Mouse (Mus musculus): ENCODE measurements around the gene Pigm.

Gene Pigm

GRCm38 (mm10) chr1:172413491-172414230 is 37.3 kb downstream of the Pigm start:
- in situ Hi-C loops (cut with MboI, MseI): loop anchor here (5.0 kb wide), 2 partner anchors 69 to 229 kb away; partner anchors contain the start of gene Igsf9

DNA sequence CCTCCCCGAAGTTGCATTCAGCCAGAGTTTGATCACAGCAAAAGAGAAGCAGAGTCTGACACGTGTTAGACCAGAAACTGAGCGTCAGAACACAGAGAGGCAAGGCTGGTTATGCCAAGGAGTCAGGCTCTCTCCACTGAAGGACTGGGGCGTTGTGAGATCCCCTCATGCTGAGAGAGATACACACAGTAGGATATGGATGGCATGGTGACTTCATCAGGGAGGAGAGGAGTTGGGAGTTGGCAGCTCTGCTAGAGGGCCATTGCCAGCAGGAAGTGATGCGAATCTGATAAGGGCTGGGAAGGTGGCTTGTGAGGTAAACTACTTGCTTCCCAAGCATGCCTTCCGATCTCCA is 37.9 kb downstream of the Pigm start:
- in situ Hi-C loops (cut with MboI, MseI): loop anchor here (5.0 kb wide), 2 partner anchors 68 to 228 kb away; partner anchors contain the start of gene Igsf9

DNA sequence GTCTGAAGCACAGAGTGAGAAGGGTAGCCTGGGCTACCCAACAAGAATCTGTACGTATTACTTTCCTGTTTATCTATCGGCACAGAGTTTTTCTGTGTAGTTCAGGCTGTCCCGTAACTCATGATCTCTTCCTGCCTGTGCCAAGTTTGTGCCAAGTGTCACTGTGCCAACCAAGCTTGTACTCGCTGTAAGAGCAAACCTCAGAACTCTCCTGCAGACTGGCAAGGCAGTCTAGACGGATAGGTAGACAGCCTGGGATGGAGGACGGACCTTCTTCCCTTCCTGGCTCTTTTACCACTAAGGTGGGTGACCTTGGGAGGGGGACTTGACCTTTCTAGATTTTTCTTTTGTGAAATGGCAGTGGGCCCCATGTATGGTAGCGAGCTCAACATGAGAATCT is 38.7 kb downstream of the Pigm start:
- in situ Hi-C loops (cut with MboI, MseI): no loop called here

DNA sequence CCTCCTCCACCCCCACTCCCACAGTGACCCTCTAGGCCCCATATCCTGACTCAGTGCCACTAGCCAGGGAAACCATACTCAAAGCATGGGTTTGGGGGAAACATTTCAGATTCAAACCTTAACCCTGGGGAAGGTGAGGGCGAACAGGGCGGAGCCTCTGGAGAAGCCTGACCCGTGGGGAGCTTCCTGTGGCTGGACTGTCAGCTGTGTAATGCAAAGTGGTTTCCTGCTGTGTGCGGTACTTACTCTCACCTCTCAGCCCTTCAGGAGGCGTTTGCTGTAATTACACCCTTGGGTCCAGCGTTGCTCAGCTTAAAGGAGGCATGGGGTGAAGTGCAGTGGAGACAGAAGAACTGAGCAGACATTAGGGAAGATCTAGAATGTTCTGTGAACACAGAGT is 41.8 kb downstream of the Pigm start:
- in situ Hi-C loops (cut with MboI, MseI): no loop called here

- in situ Hi-C loops (cut with MboI, MseI): no loop called here
Measured at GRCm38 (mm10) chr1:172418642-172419041, 42.3 kb downstream of the Pigm start.

DNA sequence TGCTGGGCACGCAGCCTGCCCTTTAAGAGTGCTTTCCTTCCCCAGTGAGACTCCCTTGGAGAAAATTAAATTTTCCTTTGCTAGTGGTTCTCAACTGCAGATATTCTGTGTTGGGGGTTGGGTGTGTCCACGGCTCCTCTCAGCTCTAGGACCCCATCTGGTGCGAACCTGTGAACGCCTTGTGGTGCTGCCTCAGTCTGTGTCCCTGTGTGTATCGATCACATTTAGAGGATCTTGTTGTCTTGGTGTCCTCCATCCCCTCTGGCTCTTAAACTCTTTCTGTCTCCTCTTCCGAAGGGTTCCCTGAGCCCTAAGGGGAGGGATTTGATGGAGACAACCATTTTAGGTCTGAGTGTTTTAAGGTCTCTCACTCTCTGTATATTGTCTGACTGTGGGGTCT is 43.8 kb downstream of the Pigm start:
- in situ Hi-C loops (cut with MboI, MseI): no loop called here

DNA sequence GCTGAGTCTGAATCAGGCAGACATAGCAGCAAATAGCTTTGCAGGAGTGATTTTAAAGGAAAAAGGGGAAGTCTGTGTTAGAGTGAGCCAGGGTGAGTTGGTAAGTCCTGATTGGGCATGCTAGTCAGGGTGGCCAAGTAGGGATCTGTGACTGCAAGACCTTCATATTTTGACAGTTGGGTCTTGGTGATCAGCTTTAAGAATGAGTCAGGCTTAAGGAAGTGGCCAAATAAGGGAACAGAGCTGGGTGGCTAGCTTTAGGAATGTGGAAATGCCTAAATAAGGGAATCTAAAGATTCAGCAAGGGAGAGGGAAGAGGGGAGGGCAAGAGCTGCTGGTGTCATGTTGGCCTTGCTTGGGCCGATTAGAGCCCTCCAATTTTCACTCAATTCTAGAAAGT is 47.0 kb downstream of the Pigm start:
- in situ Hi-C loops (cut with MboI, MseI): no loop called here

DNA sequence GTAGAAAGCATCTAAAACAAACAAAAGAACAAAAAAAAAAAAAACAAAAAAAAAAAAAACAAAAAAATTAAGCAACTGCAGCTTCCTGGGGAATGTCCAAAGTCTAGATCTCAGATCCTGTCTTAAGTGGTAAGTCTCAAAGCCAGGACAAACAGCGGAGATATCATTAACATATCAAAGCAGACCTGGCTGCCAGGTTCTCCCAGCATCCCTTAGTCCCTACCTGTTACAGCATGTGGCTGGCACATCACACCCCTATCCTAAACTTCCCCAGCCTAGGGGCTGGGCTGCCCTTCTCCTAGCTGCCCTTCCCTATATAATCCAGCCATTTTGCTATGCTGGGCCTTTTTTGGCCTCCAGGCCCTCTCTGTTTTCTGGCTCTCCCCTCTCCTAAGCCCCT is 50.1 kb downstream of the Pigm start:
- in situ Hi-C loops (cut with MboI, MseI): no loop called here

DNA sequence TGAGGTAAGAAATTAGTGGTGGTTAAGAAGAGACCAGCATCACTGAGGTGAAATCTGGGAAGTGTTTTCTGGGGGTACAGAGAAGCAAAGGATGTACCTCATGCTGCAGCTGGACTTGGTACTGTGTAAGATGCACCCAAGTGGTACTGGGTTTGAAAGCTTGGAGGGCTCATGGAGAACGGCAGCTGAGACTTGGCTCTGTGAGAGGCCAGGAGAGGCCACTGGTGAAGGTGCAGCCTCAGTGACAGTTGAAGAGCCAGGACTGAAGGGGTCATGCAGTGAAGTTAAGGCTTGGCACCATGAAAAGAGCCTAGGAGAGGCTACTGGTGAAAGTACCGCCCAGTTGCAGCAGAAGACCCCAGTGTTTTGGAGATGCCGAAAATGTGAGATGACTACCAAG is 51.5 kb downstream of the Pigm start:
- in situ Hi-C loops (cut with MboI, MseI): no loop called here

DNA sequence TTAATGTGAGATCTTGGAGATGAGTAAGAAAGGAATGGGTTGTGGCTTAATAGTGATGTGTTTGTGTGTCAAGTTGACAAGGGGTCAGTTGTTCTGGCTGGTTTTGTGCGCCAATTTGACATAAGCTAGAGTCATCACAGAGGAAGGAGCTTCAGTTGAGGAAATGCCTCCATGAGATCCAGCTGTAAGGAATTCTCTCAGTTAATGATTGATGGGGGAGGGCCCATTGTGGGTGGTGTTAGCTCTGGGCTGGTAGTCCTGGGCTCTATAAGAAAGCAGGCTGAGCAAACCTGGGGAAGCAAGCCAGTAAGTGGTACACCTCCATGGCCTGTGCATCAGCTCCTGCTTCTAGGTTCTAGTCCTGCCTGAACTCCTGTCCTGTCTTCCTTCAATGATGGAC is 52.3 kb downstream of the Pigm start:
- in situ Hi-C loops (cut with MboI, MseI): no loop called here

- in situ Hi-C loops (cut with MboI, MseI): no loop called here
Measured at GRCm38 (mm10) chr1:172430731-172431220, 54.4 kb downstream of the Pigm start.

DNA sequence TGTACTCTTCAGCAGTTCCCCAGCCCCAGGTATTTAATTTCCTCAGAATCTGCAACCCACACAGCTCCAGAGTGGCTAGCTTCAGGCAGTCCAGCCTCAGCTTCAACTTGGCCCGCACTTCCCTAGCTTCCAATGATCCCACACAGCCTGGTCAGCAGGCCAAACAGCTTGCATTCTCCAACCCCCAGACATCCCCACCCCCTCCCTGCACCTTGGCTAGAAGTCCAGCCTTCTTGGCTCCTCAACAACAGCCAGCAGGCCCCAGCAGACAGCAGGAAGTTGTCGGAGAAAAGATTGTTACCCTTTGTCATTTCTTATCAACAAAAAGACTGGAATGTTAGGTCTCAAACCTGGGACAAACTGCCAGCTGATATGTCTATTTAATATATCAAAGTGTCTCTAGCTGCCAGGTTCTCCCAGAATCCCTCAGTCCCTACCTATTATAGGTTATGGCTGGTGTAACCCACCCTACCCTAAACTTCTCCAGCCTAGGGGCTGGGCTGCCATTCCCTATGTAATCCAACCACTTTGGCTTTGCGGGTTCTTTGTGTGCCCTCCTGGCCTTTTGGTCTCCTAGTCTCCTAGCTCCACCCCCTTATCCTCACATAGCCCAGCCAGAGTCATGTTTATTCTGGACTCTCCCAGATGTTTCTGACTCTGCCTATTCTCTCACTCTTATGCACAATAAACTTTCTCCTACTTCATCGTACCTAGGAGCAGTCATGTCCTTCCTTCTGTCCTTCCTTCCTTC is 55.7 kb downstream of the Pigm start:
- in situ Hi-C loops (cut with MboI, MseI): no loop called here

DNA sequence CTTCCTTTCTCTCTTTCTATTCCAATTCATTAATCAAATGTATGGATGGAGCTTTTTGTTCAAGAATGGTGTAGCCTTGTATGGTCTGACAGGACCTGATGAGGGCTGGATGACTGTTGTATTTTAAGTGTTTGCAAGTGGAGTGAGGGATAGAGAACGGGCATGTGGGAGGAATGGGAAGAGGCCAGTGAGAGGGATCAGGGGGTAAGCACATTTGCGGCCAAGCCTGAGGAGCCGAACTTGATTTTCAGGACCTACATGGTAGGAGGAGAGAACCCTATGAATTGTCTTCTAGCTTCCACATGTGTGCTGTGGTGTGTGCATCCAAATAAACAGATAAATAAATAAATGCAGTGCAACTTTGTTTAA is 56.2 kb downstream of the Pigm start:
- in situ Hi-C loops (cut with MboI, MseI): no loop called here

DNA sequence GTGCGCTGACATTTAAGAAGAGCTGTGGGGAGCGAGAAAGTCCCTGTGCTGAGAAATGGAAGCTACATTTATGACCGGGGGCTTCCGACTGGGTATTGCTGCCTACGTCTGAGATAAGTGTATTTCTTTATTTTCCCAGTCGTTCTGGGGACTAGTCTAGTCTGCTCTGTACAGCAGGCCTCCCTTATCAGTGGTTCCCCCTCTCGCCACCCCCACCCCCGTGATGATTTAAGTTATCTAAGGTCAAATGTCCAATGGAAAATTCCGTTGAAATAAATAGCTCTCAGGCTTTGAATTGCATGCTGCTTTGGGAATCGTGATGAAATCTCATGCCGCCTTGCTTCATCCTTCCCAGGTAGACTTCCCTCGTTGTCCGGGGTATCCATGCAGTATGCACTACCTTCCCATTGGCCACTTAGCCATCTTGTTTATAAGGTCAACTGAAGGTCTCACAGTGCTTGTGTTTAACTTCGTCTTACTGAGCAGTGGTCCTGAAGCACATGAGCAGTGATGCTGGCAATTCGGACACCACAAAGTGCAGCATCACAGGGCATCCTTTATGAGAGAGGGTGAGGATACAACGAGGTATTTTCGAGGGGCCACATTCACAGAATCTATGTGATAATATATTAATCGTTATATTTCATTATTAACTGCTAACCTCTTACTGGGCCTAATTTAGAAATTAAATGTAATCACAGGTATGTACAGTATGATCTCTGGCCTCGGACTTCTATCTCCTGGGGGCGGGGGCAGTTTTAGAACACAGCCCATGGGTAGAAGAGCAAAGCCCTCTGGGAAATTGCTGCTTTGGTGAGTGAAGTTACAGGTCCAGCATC is 56.9 kb downstream of the Pigm start:
- in situ Hi-C loops (cut with MboI, MseI): no loop called here

All from T-helper 1 cell (primary cell).